Mouse (Mus musculus): ENCODE measurements at regions not wholly inside any gene's neighbourhood (a gene's known extent, or its start where the extent isn't known, plus 50 kb on each side); places are given as distances from the start of the nearest gene placed in this dataset.

GRCm38 (mm10) chr9:32915633-32916032 is 279.6 kb downstream of the Ets1 start:
- H3K27ac ChIP-seq = no peak overlapping the region
- no peaks in the 10 kb centered on the region for H3K27me3 ChIP-seq
- H3K9me3 ChIP-seq = no peaks in the 10 kb centered on the region
- no peak overlapping the region for H3K9ac ChIP-seq (replicated peaks)
- no peak overlapping the region for H3K4me2 ChIP-seq
- WGBS = 91% methylated on average over 3 of the region's 3 CpGs
- no peaks in the 10 kb centered on the region for H3K36me3 ChIP-seq
- no peak overlapping the region for H3K4me3 ChIP-seq (replicated peaks)
- no peaks in the 10 kb centered on the region for H3K4me1 ChIP-seq (replicated peaks)
- ATAC-seq (ENCODE audit: insufficient number of reproducible peaks, insufficient read depth, low FRiP score, low TSS enrichment, low read depth) = no peak

DNA sequence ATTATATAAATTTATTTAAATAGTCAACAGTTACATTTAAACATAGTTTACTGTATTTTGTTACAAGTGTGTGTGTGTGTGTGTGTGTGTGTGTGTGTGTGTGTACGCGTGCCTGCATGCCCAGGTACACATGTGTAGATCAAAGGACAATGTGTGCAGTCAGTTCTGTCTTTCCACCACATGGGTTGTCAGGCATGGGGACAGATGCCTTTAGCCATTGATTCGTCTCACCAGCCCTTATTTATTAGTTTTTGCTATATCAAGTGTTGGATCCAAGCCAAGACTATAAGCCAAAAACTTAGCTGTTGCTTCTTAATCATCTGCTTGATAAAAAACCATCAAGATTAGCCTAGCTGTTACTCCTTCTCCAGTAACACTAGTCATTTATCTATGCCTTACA is 280.7 kb downstream of the Ets1 start:
- no peak for ATAC-seq (ENCODE audit: insufficient number of reproducible peaks, insufficient read depth, low FRiP score, low TSS enrichment, low read depth)
- Histone ChIP-seq H3K9ac (replicated peaks) (no peak overlapping the region), H3K4me2 (no peak overlapping the region)

DNA sequence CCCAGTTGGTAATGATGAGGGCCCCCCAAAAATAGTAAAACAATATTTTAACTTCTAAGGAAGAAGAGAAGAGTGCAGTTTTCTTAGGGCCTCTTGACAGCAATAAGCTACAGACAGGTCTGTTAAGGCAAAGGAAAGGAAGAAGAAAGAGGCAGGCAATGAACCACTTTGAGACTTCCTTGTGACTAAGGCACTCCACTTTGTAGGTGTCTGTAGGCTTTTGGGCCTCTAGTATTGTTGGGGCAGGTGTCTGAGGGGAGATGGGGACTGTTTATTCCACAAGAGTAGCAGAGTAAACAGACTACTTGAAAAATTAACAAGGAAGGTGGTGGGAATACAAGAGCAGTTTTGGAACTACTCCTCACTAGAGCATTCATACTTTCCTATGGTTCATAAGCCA is 287.9 kb downstream of the Ets1 start:
- Histone ChIP-seq H3K4me1 (replicated peaks) (no peaks in the 10 kb centered on the region), H3K27ac (no peak overlapping the region), H3K36me3 (no peaks in the 10 kb centered on the region), H3K4me2 (no peak overlapping the region), H3K9ac (replicated peaks) (no peak overlapping the region), H3K9me3 (no peaks in the 10 kb centered on the region), H3K4me3 (replicated peaks) (no peak overlapping the region), H3K27me3 (no peaks in the 10 kb centered on the region)
- ATAC-seq (ENCODE audit: insufficient number of reproducible peaks, insufficient read depth, low FRiP score, low TSS enrichment, low read depth) = no peak

More for the DNA sequence above, 280.7 kb downstream of the Ets1 start:
- 82% methylated on average over 3 of the region's 3 CpGs for WGBS
- no peaks in the 10 kb centered on the region for H3K27me3 ChIP-seq
- no peaks in the 10 kb centered on the region for H3K36me3 ChIP-seq
- no peaks in the 10 kb centered on the region for H3K9me3 ChIP-seq
- H3K4me3 ChIP-seq (replicated peaks) = no peak overlapping the region
- no peaks in the 10 kb centered on the region for H3K4me1 ChIP-seq (replicated peaks)
- no peak overlapping the region for H3K27ac ChIP-seq

- H3K9me3 ChIP-seq = no peaks in the 10 kb centered on the region
- no peak for ATAC-seq (ENCODE audit: insufficient number of reproducible peaks, insufficient read depth, low FRiP score, low TSS enrichment, low read depth)
- no peaks in the 10 kb centered on the region for H3K36me3 ChIP-seq
- H3K27ac ChIP-seq = no peak overlapping the region
- H3K4me2 ChIP-seq = no peak overlapping the region
- H3K9ac ChIP-seq (replicated peaks) = no peak overlapping the region
- H3K4me3 ChIP-seq (replicated peaks) = no peak overlapping the region
- no peaks in the 10 kb centered on the region for H3K27me3 ChIP-seq
- whole genome bisulfite sequencing = 90% methylated on average over 7 of the region's 7 CpGs
- no peaks in the 10 kb centered on the region for H3K4me1 ChIP-seq (replicated peaks)
These were observed 288.4 kb downstream of the Ets1 start for GRCm38 (mm10) chr9:32924333-32924886.

DNA sequence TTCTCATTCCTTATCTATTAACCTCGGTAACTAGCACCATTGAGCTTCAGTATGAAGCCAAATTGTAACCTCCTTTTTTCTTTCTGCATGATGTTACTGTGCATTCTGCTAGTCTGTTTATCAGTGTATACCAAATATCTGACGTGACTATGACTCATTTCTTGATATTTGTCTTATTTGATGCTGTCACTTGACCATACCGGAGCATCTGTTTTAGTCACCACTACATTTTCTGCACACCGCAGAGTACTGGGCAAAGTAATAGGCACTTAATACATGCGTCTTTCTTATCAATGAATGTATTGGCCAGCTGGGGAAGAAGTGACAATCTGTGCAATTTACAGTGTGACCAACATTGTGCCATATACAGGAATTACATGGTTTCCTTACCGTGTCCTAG is 289.0 kb downstream of the Ets1 start:
- no peak for ATAC-seq (ENCODE audit: insufficient number of reproducible peaks, insufficient read depth, low FRiP score, low TSS enrichment, low read depth)
- Histone ChIP-seq H3K9ac (replicated peaks) (no peak overlapping the region), H3K27ac (no peak overlapping the region), H3K27me3 (no peaks in the 10 kb centered on the region), H3K4me2 (no peak overlapping the region), H3K4me1 (replicated peaks) (no peaks in the 10 kb centered on the region), H3K36me3 (no peaks in the 10 kb centered on the region), H3K4me3 (replicated peaks) (no peak overlapping the region), H3K9me3 (no peaks in the 10 kb centered on the region)
- WGBS = 91% methylated on average over 6 of the region's 6 CpGs

- Histone ChIP-seq H3K27me3 (no peaks in the 10 kb centered on the region), H3K9ac (replicated peaks) (no peak overlapping the region)
- ATAC-seq (ENCODE audit: insufficient number of reproducible peaks, insufficient read depth, low FRiP score, low TSS enrichment, low read depth) = no peak
These were observed 289.9 kb downstream of the Ets1 start for GRCm38 (mm10) chr9:32925720-32926595.

GRCm38 (mm10) chr9:32927656-32928055 is 291.6 kb downstream of the Ets1 start:
- H3K9ac ChIP-seq (replicated peaks) = no peak overlapping the region
- H3K4me1 ChIP-seq (replicated peaks) = peaks cover 13% of the 10 kb centered on the region
- no peaks in the 10 kb centered on the region for H3K9me3 ChIP-seq
- no peak overlapping the region for H3K27ac ChIP-seq
- H3K36me3 ChIP-seq = no peaks in the 10 kb centered on the region
- H3K4me3 ChIP-seq (replicated peaks) = no peak overlapping the region
- no peak for ATAC-seq (ENCODE audit: insufficient number of reproducible peaks, insufficient read depth, low FRiP score, low TSS enrichment, low read depth)
- H3K4me2 ChIP-seq = no peak overlapping the region
- H3K27me3 ChIP-seq = no peaks in the 10 kb centered on the region
- 91% methylated on average over 1 of the region's 1 CpGs for WGBS

More at GRCm38 (mm10) chr9:32925720-32926595, 289.9 kb downstream of the Ets1 start:
- WGBS = 84% methylated on average over 12 of the region's 12 CpGs
- no peaks in the 10 kb centered on the region for H3K9me3 ChIP-seq
- H3K4me2 ChIP-seq = no peak overlapping the region
- H3K4me1 ChIP-seq (replicated peaks) = peaks cover under 1% of the 10 kb centered on the region; the same call in 1 of the 2 replicates
- H3K27ac ChIP-seq = no peak overlapping the region; the same call in 1 of the 2 replicates
- no peak overlapping the region for H3K4me3 ChIP-seq (replicated peaks)
- no peaks in the 10 kb centered on the region for H3K36me3 ChIP-seq

GRCm38 (mm10) chr9:32928289-32929000 is 292.4 kb downstream of the Ets1 start:
- H3K9ac ChIP-seq (replicated peaks) = no peak overlapping the region
- no peak overlapping the region for H3K4me3 ChIP-seq (replicated peaks)
- no peaks in the 10 kb centered on the region for H3K36me3 ChIP-seq
- ATAC-seq (ENCODE audit: insufficient number of reproducible peaks, insufficient read depth, low FRiP score, low TSS enrichment, low read depth) = no peak
- no peak overlapping the region for H3K27ac ChIP-seq
- no peaks in the 10 kb centered on the region for H3K9me3 ChIP-seq
- 89% methylated on average over 8 of the region's 8 CpGs for WGBS
- H3K4me1 ChIP-seq (replicated peaks) = peaks cover 13% of the 10 kb centered on the region
- no peak overlapping the region for H3K4me2 ChIP-seq
- H3K27me3 ChIP-seq = no peaks in the 10 kb centered on the region

DNA sequence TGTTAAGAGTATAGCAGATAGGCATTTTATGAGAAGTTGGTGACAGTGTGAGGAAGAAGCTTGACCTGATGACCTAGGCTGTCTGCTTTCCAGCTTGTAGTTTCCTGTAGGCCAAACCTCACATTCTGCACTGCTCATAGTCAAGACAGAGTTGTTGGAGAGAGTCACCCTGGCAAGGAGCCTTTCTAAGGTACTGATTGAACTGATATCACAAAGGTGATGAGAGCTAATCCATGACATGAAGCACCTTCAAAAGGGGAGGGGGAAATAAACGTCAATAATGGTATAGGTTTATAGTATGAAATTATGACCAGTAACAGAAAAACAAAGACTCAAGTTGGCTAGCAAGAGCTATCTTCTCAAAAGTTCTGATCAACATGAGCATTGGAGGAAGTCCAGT is 293.3 kb downstream of the Ets1 start:
- 92% methylated on average over 1 of the region's 1 CpGs for WGBS
- H3K9me3 ChIP-seq = no peaks in the 10 kb centered on the region

DNA sequence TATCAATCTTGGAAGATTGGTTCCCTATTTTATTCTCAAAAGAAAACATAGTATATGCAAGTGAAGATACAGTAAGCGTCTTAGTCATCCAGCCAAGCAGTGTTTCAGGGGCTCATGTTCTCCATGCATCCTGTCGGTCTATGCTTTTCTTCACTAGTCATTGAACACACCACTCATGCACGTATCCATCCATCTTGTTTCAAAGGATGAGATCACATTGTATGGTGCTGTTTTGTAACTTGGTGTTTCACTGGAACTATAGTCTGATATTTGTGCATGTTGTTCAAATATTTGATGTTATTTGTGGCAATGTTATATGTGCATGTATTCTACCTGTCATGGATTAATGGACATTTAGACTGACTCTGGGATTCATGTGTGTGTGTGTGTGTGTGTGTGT is 293.8 kb downstream of the Ets1 start:
- H3K27ac ChIP-seq = no peak overlapping the region
- H3K36me3 ChIP-seq = no peaks in the 10 kb centered on the region
- H3K9ac ChIP-seq (replicated peaks) = no peak overlapping the region
- no peaks in the 10 kb centered on the region for H3K27me3 ChIP-seq
- no peak overlapping the region for H3K4me3 ChIP-seq (replicated peaks)
- WGBS = 93% methylated on average over 3 of the region's 3 CpGs
- no peak for ATAC-seq (ENCODE audit: insufficient number of reproducible peaks, insufficient read depth, low FRiP score, low TSS enrichment, low read depth)
- H3K9me3 ChIP-seq = no peaks in the 10 kb centered on the region
- H3K4me2 ChIP-seq = no peak overlapping the region
- H3K4me1 ChIP-seq (replicated peaks) = peaks cover 13% of the 10 kb centered on the region

More for the DNA sequence above, 293.3 kb downstream of the Ets1 start:
- Histone ChIP-seq H3K27ac (no peak overlapping the region), H3K27me3 (no peaks in the 10 kb centered on the region), H3K9ac (replicated peaks) (no peak overlapping the region), H3K36me3 (no peaks in the 10 kb centered on the region), H3K4me3 (replicated peaks) (no peak overlapping the region), H3K4me2 (no peak overlapping the region), H3K4me1 (replicated peaks) (peaks cover 13% of the 10 kb centered on the region)
- ATAC-seq (ENCODE audit: insufficient number of reproducible peaks, insufficient read depth, low FRiP score, low TSS enrichment, low read depth) = no peak

DNA sequence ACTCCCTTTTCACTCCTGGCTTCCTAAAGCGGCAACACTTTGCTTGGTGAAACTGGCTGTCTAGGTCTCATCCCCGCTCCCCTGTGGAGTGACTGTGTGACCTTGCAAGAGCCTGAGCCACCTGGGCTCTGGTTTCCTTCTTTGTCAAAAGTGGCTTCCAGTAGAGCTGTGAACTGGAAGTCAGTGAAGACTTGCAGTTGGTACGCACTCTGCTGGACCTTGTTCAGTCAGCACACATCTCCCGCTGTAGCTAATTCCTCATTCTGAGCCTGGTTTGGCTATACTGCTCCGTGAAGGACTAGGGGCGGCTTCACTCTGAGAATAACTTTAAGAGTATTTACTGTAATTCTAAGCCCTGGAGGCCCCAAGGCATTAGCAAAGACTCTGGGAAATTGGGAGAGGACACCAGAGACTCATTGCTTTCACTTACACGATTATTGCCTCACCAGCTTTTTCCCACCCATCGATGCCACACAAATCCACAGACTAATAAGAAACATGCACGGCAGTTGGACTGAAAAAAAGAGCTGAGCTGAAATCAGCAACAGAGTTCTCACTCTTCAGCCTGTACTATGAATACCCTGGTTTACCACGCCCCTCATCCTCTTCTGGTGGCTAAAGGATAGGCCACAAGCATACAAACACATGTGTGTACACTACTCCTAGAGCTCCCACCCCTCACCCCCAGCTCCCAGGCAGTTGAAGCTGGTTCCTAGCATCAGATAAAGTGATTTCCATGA is 295.4 kb downstream of the Ets1 start:
- Histone ChIP-seq H3K9ac (replicated peaks) (no peak overlapping the region), H3K9me3 (no peaks in the 10 kb centered on the region), H3K27me3 (no peaks in the 10 kb centered on the region), H3K27ac (peak overlapping the region; percentile 58), H3K4me1 (replicated peaks) (peaks cover 16% of the 10 kb centered on the region), H3K4me2 (peak overlapping the region; percentile 7; the same call in 1 of the 2 replicates), H3K4me3 (replicated peaks) (no peak overlapping the region), H3K36me3 (no peaks in the 10 kb centered on the region)
- 43% methylated on average over 10 of the region's 10 CpGs for WGBS
- ATAC-seq (ENCODE audit: insufficient number of reproducible peaks, insufficient read depth, low FRiP score, low TSS enrichment, low read depth) = no peak

All from limb, embryonic 12.5 days (tissue).